Mouse (Mus musculus): ENCODE results near the gene Evi2. TPM values are rescaled to one million over a fixed set of nuclear protein-coding genes. Genes with fewer than 3 reads are reported as not detected.

The Evi2 gene
- polyA plus RNA-seq, 1 experiment from 2014 or later, result 1.1 TPM

DNA sequence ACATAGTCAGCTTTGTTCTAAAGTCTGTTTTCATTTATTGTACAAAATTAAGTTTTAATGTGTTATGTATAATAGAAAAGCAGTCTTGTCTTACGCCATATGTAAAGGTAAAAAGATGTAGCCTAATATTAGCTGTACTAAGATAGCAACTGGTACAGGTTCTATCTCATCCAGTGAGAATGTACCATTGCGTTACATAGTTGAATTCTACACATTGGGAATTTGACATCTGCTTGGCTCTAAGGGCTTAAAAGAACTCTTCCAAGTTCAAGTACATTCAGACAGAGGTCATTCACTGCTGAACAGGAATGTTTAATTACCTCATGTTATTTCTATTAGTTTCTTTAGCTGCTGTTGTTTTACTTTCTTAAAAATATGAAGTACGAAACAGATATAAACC is 3.8 kb downstream of the Evi2 start:
- H3K27me3 ChIP-seq (ENCODE audit: control insufficient read depth, insufficient read depth, low read length), result no peaks in the 10 kb centered on the region
- no peak overlapping the region for H3K4me3 ChIP-seq (ENCODE audit: control insufficient read depth in 1 of 2, insufficient read depth in 1 of 2, low read depth in 1 of 2, low read length in 2 of 2)
- H3K9me3 ChIP-seq (ENCODE audit: control insufficient read depth, low read length), result no peaks in the 10 kb centered on the region
- H3K36me3 ChIP-seq (ENCODE audit: control insufficient read depth, insufficient read depth, low read length), result peaks cover 19% of the 10 kb centered on the region
- WGBS, result 75% methylated on average over 3 of the region's 3 CpGs
- H3K4me2 ChIP-seq (ENCODE audit: low read length), result no peak overlapping the region
- H3K9ac ChIP-seq (ENCODE audit: low read length), result no peak overlapping the region
- H3K27ac ChIP-seq (replicated peaks in 1 of 2; ENCODE audit: control insufficient read depth in 1 of 2, insufficient read depth in 1 of 2, low read depth in 2 of 2, low read length in 2 of 2), result no peak overlapping the region
- ATAC-seq (ENCODE audit: insufficient number of reproducible peaks, insufficient read depth, low FRiP score, low read depth), result no peak
- H3K4me1 ChIP-seq (ENCODE audit: control insufficient read depth in 2 of 2, insufficient read depth in 2 of 2, low read length in 2 of 2), result peaks cover 6 to 10% of the 10 kb centered on the region in 2 experiments; a peak in 3 of 4 replicates

GRCm38 (mm10) chr11:79524310-79524575 is 6.1 kb downstream of the Evi2 start:
- Histone ChIP-seq H3K4me1 (ENCODE audit: control insufficient read depth in 2 of 2, insufficient read depth in 2 of 2, low read length in 2 of 2) (peaks cover 6 to 10% of the 10 kb centered on the region in 2 experiments; a peak in 3 of 4 replicates), H3K36me3 (ENCODE audit: control insufficient read depth, insufficient read depth, low read length) (peaks cover 10% of the 10 kb centered on the region), H3K27me3 (ENCODE audit: control insufficient read depth, insufficient read depth, low read length) (no peaks in the 10 kb centered on the region), H3K4me2 (ENCODE audit: low read length) (no peak overlapping the region), H3K27ac (replicated peaks in 1 of 2; ENCODE audit: control insufficient read depth in 1 of 2, insufficient read depth in 1 of 2, low read depth in 2 of 2, low read length in 2 of 2) (no peak overlapping the region), H3K9ac (ENCODE audit: low read length) (no peak overlapping the region), H3K4me3 (ENCODE audit: control insufficient read depth in 1 of 2, insufficient read depth in 1 of 2, low read depth in 1 of 2, low read length in 2 of 2) (no peak overlapping the region), H3K9me3 (ENCODE audit: control insufficient read depth, low read length) (no peaks in the 10 kb centered on the region)
- 90% methylated on average over 1 of the region's 1 CpGs for WGBS
- ATAC-seq (ENCODE audit: insufficient number of reproducible peaks, insufficient read depth, low FRiP score, low read depth), result no peak

- Histone ChIP-seq H3K27ac (replicated peaks in 1 of 2; ENCODE audit: control insufficient read depth in 1 of 2, insufficient read depth in 1 of 2, low read depth in 2 of 2, low read length in 2 of 2) (no peak within 1 kb of the TSS), H3K9me3 (ENCODE audit: control insufficient read depth, low read length) (no peaks in the 10 kb centered on the region), H3K27me3 (ENCODE audit: control insufficient read depth, insufficient read depth, low read length) (no peaks in the 10 kb centered on the region), H3K36me3 (ENCODE audit: control insufficient read depth, insufficient read depth, low read length) (peaks cover 8% of the 10 kb centered on the region; the same call in 1 of the 2 replicates), H3K4me1 (ENCODE audit: control insufficient read depth in 2 of 2, insufficient read depth in 2 of 2, low read length in 2 of 2) (peaks cover 6 to 10% of the 10 kb centered on the region in 2 experiments; a peak in 3 of 4 replicates), H3K4me2 (ENCODE audit: low read length) (no peak within 1 kb of the TSS), H3K9ac (ENCODE audit: low read length) (no peak within 1 kb of the TSS), H3K4me3 (ENCODE audit: control insufficient read depth in 1 of 2, insufficient read depth in 1 of 2, low read depth in 1 of 2, low read length in 2 of 2) (no peak within 1 kb of the TSS)
- whole genome bisulfite sequencing, result 69% methylated on average over 10 of the region's 10 CpGs
- ATAC-seq (ENCODE audit: insufficient number of reproducible peaks, insufficient read depth, low FRiP score, low read depth), result no peak
Measured at GRCm38 (mm10) chr11:79523560-79524309, 6.7 kb downstream of the Evi2 start, which contains the start of gene Evi2b. Evi2b (minus strand) TSS chr11:79523762.

- H3K27me3 ChIP-seq (ENCODE audit: control insufficient read depth, insufficient read depth, low read length), result no peaks in the 10 kb centered on the region
- H3K27ac ChIP-seq (replicated peaks in 1 of 2; ENCODE audit: control insufficient read depth in 1 of 2, insufficient read depth in 1 of 2, low read depth in 2 of 2, low read length in 2 of 2), result no peak overlapping the region
- no peak for ATAC-seq (ENCODE audit: insufficient number of reproducible peaks, insufficient read depth, low FRiP score, low read depth)
- WGBS, result 84% methylated on average over 1 of the region's 1 CpGs
- no peaks in the 10 kb centered on the region for H3K9me3 ChIP-seq (ENCODE audit: control insufficient read depth, low read length)
- peaks cover 6 to 10% of the 10 kb centered on the region in 2 experiments; a peak in 3 of 4 replicates for H3K4me1 ChIP-seq (ENCODE audit: control insufficient read depth in 2 of 2, insufficient read depth in 2 of 2, low read length in 2 of 2)
- H3K4me3 ChIP-seq (ENCODE audit: control insufficient read depth in 1 of 2, insufficient read depth in 1 of 2, low read depth in 1 of 2, low read length in 2 of 2), result no peak overlapping the region
- H3K9ac ChIP-seq (ENCODE audit: low read length), result no peak overlapping the region
- H3K4me2 ChIP-seq (ENCODE audit: low read length), result no peak overlapping the region
- peaks cover 3% of the 10 kb centered on the region; the same call in 1 of the 2 replicates for H3K36me3 ChIP-seq (ENCODE audit: control insufficient read depth, insufficient read depth, low read length)
Measured at GRCm38 (mm10) chr11:79522944-79523343, 7.4 kb downstream of the Evi2 start.

DNA sequence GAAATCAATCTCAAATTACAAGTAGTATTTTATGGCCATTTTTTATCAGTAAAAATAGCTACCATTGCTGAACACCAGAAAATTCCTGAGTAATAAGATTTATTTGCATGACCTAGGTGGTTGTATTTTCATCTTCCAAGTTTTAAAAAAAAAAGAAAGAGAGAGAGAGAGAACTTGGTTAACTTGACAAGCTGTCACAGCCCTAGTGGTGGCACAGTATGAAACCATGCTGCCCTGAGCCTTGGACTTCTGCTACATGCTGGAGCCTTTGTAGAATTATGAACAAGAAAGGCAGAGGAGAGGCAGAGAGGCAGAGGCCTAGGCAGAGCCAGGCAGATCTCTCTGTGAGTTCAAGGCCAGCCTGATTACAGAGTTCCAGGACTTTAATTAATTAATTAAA is 8.5 kb downstream of the Evi2 start:
- H3K27me3 ChIP-seq (ENCODE audit: control insufficient read depth, insufficient read depth, low read length), result no peaks in the 10 kb centered on the region
- no peaks in the 10 kb centered on the region for H3K9me3 ChIP-seq (ENCODE audit: control insufficient read depth, low read length)
- 0 out of 2 replicates have a peak, but pooled peaks cover 3% of the 10 kb centered on the region for H3K36me3 ChIP-seq (ENCODE audit: control insufficient read depth, insufficient read depth, low read length)
- no peak for ATAC-seq (ENCODE audit: insufficient number of reproducible peaks, insufficient read depth, low FRiP score, low read depth)
- H3K4me2 ChIP-seq (ENCODE audit: low read length), result no peak overlapping the region
- no peak overlapping the region for H3K27ac ChIP-seq (replicated peaks in 1 of 2; ENCODE audit: control insufficient read depth in 1 of 2, insufficient read depth in 1 of 2, low read depth in 2 of 2, low read length in 2 of 2)
- H3K9ac ChIP-seq (ENCODE audit: low read length), result no peak overlapping the region
- H3K4me1 ChIP-seq (ENCODE audit: control insufficient read depth in 2 of 2, insufficient read depth in 2 of 2, low read length in 2 of 2), result peaks cover under 1 to 4% of the 10 kb centered on the region in 2 experiments; a peak in 3 of 4 replicates
- no peak overlapping the region for H3K4me3 ChIP-seq (ENCODE audit: control insufficient read depth in 1 of 2, insufficient read depth in 1 of 2, low read depth in 1 of 2, low read length in 2 of 2)

- H3K27ac ChIP-seq (replicated peaks in 1 of 2; ENCODE audit: control insufficient read depth in 1 of 2, insufficient read depth in 1 of 2, low read depth in 2 of 2, low read length in 2 of 2), result no peak overlapping the region
- no peak for ATAC-seq (ENCODE audit: insufficient number of reproducible peaks, insufficient read depth, low FRiP score, low read depth)
- no peak overlapping the region for H3K9ac ChIP-seq (ENCODE audit: low read length)
- H3K27me3 ChIP-seq (ENCODE audit: control insufficient read depth, insufficient read depth, low read length), result no peaks in the 10 kb centered on the region
- H3K9me3 ChIP-seq (ENCODE audit: control insufficient read depth, low read length), result no peaks in the 10 kb centered on the region
- no peak overlapping the region for H3K4me2 ChIP-seq (ENCODE audit: low read length)
- 0 out of 2 replicates have a peak, but pooled peaks cover 3% of the 10 kb centered on the region for H3K36me3 ChIP-seq (ENCODE audit: control insufficient read depth, insufficient read depth, low read length)
- H3K4me3 ChIP-seq (ENCODE audit: control insufficient read depth in 1 of 2, insufficient read depth in 1 of 2, low read depth in 1 of 2, low read length in 2 of 2), result no peak overlapping the region
- no peaks in the 10 kb centered on the region; a peak in 1 of 4 replicates for H3K4me1 ChIP-seq (ENCODE audit: control insufficient read depth in 2 of 2, insufficient read depth in 2 of 2, low read length in 2 of 2)
Measured at GRCm38 (mm10) chr11:79520772-79521171, 9.6 kb downstream of the Evi2 start.

DNA sequence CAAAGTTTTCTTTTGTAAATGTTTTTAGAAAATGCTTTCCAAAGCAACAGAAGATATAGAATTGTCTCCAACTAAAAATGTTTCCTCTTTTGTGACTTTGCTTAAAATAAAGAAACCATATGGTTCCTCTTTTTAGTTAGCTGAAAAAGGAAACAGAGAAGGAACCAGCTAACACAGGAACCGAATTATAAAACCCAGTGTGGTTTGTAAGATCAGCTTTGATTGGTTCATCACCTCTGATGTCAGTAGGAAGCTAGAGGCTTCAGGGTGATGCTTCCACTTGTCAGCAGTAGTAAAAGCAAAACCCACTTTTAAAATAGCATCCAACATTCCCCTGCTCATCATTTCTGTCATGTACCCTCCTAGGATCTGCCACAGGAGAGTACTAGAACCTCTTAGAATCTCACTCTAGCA is 10.5 kb downstream of the Evi2 start:
- Histone ChIP-seq H3K4me2 (ENCODE audit: low read length) (no peak overlapping the region), H3K36me3 (ENCODE audit: control insufficient read depth, insufficient read depth, low read length) (0 out of 2 replicates have a peak, but pooled peaks cover 3% of the 10 kb centered on the region), H3K4me3 (ENCODE audit: control insufficient read depth in 1 of 2, insufficient read depth in 1 of 2, low read depth in 1 of 2, low read length in 2 of 2) (no peak overlapping the region), H3K9me3 (ENCODE audit: control insufficient read depth, low read length) (no peaks in the 10 kb centered on the region), H3K4me1 (ENCODE audit: control insufficient read depth in 2 of 2, insufficient read depth in 2 of 2, low read length in 2 of 2) (no peaks in the 10 kb centered on the region; a peak in 1 of 4 replicates), H3K27me3 (ENCODE audit: control insufficient read depth, insufficient read depth, low read length) (no peaks in the 10 kb centered on the region), H3K9ac (ENCODE audit: low read length) (no peak overlapping the region), H3K27ac (replicated peaks in 1 of 2; ENCODE audit: control insufficient read depth in 1 of 2, insufficient read depth in 1 of 2, low read depth in 2 of 2, low read length in 2 of 2) (no peak overlapping the region)
- no peak for ATAC-seq (ENCODE audit: insufficient number of reproducible peaks, insufficient read depth, low FRiP score, low read depth)
- WGBS, result 71% methylated on average over 1 of the region's 1 CpGs

DNA sequence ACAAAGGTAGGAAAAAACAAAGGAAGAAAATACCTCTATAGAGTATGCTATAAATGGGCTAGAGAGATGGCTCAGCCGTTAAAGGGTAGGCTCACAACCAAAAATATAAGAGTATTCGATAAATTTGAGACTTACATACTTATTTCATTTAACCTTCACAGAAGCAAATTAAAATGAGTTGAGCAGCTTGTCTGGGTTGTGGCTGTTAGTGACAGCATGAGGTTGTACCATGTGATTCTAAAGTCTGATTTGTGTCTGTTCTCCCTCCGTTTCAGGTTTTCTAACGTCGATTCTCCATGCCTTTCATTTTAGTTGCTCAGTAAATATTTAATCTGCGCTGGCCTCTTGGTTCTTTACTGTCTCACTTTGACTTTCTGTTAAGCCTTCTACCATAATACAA is 11.1 kb downstream of the Evi2 start:
- Histone ChIP-seq H3K36me3 (ENCODE audit: control insufficient read depth, insufficient read depth, low read length) (0 out of 2 replicates have a peak, but pooled peaks cover 3% of the 10 kb centered on the region), H3K9ac (ENCODE audit: low read length) (no peak overlapping the region), H3K9me3 (ENCODE audit: control insufficient read depth, low read length) (no peaks in the 10 kb centered on the region), H3K4me1 (ENCODE audit: control insufficient read depth in 2 of 2, insufficient read depth in 2 of 2, low read length in 2 of 2) (no peaks in the 10 kb centered on the region; a peak in 1 of 4 replicates), H3K4me2 (ENCODE audit: low read length) (no peak overlapping the region), H3K27ac (replicated peaks in 1 of 2; ENCODE audit: control insufficient read depth in 1 of 2, insufficient read depth in 1 of 2, low read depth in 2 of 2, low read length in 2 of 2) (no peak overlapping the region), H3K4me3 (ENCODE audit: control insufficient read depth in 1 of 2, insufficient read depth in 1 of 2, low read depth in 1 of 2, low read length in 2 of 2) (no peak overlapping the region), H3K27me3 (ENCODE audit: control insufficient read depth, insufficient read depth, low read length) (no peaks in the 10 kb centered on the region)
- WGBS, result 91% methylated on average over 6 of the region's 6 CpGs
- no peak for ATAC-seq (ENCODE audit: insufficient number of reproducible peaks, insufficient read depth, low FRiP score, low read depth)

Data from heart, embryonic 14.5 days (tissue).